Mouse (Mus musculus): ENCODE data around the gene Gm21394.
"Not testable (repeated sequence)": the region's sequence is repeated elsewhere in the genome, so short reads cannot be mapped to it uniquely, and the experiment has no call there.

Gene Gm21394

DNA sequence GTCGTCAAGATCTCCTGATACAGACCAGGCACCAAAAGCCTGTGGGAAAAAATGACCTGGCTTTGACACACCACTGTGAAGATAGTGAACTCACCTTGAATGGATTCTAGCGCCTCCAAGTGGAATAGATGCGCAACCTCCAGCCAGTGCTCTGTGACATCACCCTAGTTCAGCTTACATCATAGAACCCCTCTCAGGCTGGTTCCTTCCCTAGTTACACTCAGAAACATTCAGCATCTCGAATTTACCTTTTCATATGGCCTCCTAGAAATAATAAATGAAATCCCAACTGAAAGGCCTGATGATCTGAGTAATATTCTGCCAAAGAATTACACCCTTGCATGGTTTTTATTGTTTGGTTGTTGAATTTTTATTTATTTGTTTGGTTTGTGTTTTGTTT is at the start of gene Gm21394:
Gene Gm21394 (minus strand): TSS at position 101 of the 400 bp plus-strand sequence.
- DNase-seq (ENCODE audit: low read depth, low spot score): not testable (repeated sequence)

All from retina, postnatal 7 days (tissue).